Mouse (Mus musculus) G1E-ER4 (cell line): Measurements from ENCODE around the gene E130309D02Rik. TPM values are rescaled to one million over a fixed set of nuclear protein-coding genes. Genes with fewer than 3 reads are reported as not detected.

Experiments
- GATA1 ChIP-seq: IDR thresholded peaks from one replicate; pipeline ENCODE4 v1.8.0; 2012; ENCODE audit warnings: low read length, inconsistent platforms
- polyA plus RNA-seq: library from polyadenylated mRNA; stranded (reverse); fragments of >175 nt; gene quantifications from 2 replicates; pipeline ENCODE4 v1.2.3, GENCODE M21; 2012

E130309D02Rik gene
- polyA plus RNA-seq, 1 experiment, result 163 TPM

GRCm38 (mm10) chr5:143317288-143317610 is 2.1 kb upstream of the E130309D02Rik start:
- TF ChIP-seq GATA1, result no peak

- TF ChIP-seq GATA1, result no peak
These were observed 1.6 kb upstream of the E130309D02Rik start for GRCm38 (mm10) chr5:143316605-143317287.

- no peak for TF ChIP-seq GATA1
These were observed 341 bp upstream of the E130309D02Rik start for GRCm38 (mm10) chr5:143315514-143315888.

- TF ChIP-seq GATA1, result no peak
These were observed 904 bp downstream of the E130309D02Rik start for GRCm38 (mm10) chr5:143314183-143314729.

- no peak for TF ChIP-seq GATA1
These were observed 3.3 kb downstream of the E130309D02Rik start for GRCm38 (mm10) chr5:143311886-143312285.

GRCm38 (mm10) chr5:143309916-143310315 is 5.2 kb downstream of the E130309D02Rik start:
- no peak for TF ChIP-seq GATA1

- TF ChIP-seq GATA1, result no peak
These were observed 6.3 kb downstream of the E130309D02Rik start for GRCm38 (mm10) chr5:143308825-143309224.

DNA sequence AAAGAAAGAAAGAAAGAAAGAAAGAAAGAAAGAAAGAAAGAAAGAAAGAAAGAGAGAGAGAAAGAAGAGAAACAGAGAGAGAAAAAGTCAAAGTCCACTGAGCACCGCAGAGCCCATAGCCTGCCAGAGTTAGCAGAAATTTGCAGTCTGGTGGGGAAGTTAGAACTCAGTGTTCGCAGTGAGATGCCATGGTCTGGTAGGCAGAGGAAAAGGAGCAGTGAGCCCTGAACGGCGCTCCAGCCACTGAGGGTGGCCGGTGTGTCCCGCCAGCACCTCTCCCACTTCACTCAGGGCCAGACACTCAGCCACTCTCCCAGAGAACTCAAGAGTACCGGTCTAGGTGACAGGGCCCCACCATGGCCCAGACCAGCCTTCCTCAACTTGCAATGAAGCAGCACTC is 10.9 kb downstream of the E130309D02Rik start:
- TF ChIP-seq GATA1, result no peak

DNA sequence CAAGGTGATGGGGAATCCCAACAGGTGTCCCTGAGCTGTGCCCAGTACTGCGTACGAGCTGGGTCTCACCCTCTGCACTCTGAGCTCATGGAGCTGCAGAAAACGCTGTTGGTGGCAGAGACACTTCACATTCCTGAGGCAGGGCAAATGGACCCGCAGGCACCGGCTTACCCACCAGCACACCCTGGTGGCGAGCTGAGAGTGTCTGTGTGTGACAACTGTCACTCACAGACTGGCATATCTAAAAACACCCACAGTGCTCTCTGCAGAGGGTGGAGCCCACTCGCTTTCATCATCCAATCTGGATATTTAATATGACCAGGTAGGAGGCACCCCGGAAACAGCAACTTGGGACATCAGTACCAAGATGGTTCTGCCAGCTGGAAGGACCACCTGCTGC is 13.9 kb downstream of the E130309D02Rik start:
- no peak for TF ChIP-seq GATA1

GRCm38 (mm10) chr5:143299686-143300085 is 15.5 kb downstream of the E130309D02Rik start:
- no peak for TF ChIP-seq GATA1

DNA sequence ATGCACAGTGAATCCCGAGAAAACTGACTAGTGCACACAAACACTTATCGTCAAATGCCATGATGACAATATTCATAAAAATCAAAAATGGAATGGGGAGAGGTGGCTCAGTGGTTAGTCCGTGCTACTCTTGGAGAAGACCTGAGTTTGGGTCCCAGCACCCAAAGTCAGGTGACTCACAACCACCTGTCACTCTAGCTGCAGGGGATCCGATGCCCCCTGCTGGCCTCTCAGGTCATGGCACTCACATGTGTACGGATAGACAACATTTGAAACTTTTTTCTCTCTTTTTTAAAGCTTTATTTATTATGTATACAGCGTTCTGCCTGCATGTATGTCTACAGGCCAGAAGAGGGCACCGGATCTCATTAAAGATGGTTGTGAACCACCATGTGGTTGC is 16.8 kb downstream of the E130309D02Rik start:
- no peak for TF ChIP-seq GATA1

DNA sequence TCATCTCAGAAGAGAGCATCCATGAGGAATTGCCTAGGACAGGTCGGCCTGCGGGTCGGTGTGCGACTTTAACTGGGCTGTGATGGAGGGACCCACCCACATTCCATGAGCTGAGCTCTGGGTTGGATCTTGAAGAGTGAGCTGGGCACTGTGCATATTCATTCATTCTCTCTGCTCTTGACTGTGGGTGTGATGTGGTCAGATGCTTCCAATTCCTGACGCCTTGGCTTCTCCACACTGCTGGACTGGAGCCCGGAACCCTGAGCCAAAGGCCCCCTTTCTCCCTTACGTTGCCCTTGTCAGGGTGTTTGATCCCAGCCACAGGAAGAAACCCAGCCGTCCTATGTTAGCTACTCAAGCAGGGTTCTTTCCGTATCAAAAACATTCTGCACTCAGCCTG is 17.2 kb downstream of the E130309D02Rik start:
- no peak for TF ChIP-seq GATA1

GRCm38 (mm10) chr5:143295330-143295729 is 19.8 kb downstream of the E130309D02Rik start:
- no peak for TF ChIP-seq GATA1

DNA sequence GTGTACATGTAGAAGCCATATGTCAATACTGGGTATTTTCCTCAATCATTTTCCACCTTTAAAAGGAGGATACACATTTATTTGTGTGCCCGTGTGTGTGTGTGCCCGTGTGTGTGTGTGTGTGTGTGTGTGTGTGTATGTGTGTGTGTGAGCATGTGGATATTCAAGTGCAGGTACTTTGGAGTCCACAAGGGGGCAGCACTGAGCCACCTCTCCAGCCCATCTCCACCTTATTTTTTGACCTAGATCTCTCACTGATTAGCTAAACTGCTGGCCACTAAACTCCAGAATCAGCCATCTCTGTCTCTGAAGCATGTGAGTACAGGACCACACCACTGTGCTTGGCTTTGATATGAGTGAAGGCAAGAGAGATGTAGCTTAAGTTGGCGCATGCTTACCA is 20.3 kb downstream of the E130309D02Rik start:
- no peak for TF ChIP-seq GATA1

DNA sequence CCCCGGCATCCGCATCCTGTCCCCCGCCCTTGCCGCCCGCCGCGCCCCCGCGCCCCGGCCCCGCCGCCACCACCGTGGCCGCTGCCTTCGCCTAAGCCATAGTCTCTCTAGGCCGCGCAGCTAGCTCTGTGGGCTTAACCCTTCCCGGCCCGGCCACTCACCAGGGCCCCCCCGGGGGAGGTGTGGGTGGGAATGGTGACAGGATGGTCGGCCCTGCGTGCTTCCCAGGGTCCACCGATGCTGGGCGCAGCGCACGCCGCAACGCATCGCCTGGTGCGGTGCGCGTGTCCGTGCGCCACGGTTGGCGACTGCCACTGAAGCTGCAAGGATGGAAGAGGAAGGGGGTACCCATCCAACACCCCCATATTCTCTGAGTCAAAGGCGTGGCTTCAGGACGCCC is 21.8 kb downstream of the E130309D02Rik start, which contains the start of gene Zfp853:
Gene Zfp853, minus strand, starts transcription at position 220 of the 400 bp plus-strand sequence.
- no peak for TF ChIP-seq GATA1

- no peak for TF ChIP-seq GATA1
These were observed 22.3 kb downstream of the E130309D02Rik start for GRCm38 (mm10) chr5:143292879-143293278.

DNA sequence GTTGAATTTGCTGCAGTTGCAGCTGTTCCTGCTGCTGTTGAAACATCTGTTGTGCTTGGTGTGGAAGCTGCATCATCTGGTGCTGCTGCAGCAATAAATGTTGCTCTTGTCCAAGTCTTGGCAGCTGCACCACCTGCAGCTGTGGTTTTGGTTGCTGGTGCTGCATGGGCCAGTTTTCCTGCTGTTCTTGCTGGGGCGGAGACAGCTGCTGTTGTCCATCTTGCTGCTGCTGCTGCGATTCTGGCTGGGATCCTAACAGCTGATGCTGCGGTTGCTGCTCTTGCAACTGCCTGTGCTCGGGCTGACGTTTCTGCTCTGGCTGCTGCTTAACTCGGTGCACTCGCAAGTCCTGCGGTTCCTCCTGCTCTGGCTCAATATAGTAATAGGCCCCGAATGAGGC is 25.9 kb downstream of the E130309D02Rik start:
- TF ChIP-seq GATA1, result no peak

DNA sequence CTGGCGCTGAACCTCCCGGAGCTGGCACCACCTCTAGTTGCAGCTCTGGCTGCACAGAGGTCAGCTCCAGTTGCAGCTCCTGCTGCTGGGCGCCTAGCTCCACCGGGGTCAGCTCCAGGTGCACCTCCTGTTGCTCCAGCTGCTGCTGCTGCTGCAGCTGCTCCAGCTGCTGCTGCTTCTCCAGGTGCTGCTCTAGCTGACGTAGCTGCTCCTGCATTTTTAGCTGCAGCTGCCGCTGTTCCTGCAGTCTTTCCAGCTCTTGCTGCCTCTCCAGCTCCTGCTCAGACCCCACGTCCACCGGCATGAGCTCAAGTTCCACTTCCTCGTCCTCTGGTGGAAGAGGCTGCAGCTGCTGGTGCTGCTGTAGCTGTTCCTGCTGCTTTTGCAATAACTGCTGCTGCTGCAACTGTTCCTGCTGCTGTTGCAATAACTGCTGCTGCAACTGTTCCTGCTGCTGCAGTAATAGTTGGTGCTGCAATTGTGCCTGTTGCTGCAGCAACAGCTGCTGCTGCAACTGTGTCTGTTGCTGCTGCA is 26.7 kb downstream of the E130309D02Rik start:
- no peak for TF ChIP-seq GATA1
